Comparison of ENCODE assay signal across 15 mouse cellular contexts in genomic region chr6:53766243-53766915, GRCm38 (mm10). TPM values are rescaled to one million over a fixed set of nuclear protein-coding genes. Genes with fewer than 3 reads are reported as not detected.
DNase-seq lines count a peak whose midpoint lies in the region; ATAC-seq lines count a peak whose summit lies in the region.
"Had no signal": no experiment of that assay in that cellular context is flagged by ENCODE, and none has a peak within 500 bp of the region (broad histone marks: within the 10 kb centered on the region; RNA-seq: fewer than 3 reads in every experiment).

No protein-coding gene starts in this region.

- 24% methylated on average over 10 of the region's 10 CpGs for WGBS in heart, embryonic 10.5 days
- 46% methylated on average over 10 of the region's 10 CpGs for WGBS in limb, embryonic 12.5 days

- 0 out of 2 replicates have a peak overlapping the region, but pooled peaks have one; percentile 3 for H3K4me2 ChIP-seq in limb, embryonic 12.5 days
- H3K4me2 ChIP-seq: embryonic facial prominence, embryonic 15.5 days; liver, embryonic 12.5 days had no signal

- H3K27ac ChIP-seq in heart, embryonic 10.5 days: peak overlapping the region; percentile 22; the same call in 1 of the 2 replicates
- H3K27ac ChIP-seq in limb, embryonic 12.5 days: peak overlapping the region; percentile 85
- H3K27ac ChIP-seq: embryonic facial prominence, embryonic 15.5 days; liver, embryonic 12.5 days had no signal

- intact Hi-C loops in heart, postnatal 25 days (cut with DNase I): no loop called here

- H3K9me3 ChIP-seq in heart, embryonic 10.5 days: no peaks in the 10 kb centered on the region
- H3K9me3 ChIP-seq in limb, embryonic 12.5 days: no peaks in the 10 kb centered on the region
- H3K9me3 ChIP-seq: embryonic facial prominence, embryonic 15.5 days; liver, embryonic 12.5 days had no signal

- ATAC-seq in limb, embryonic 12.5 days (ENCODE audit: insufficient number of reproducible peaks, insufficient read depth, low FRiP score, low TSS enrichment, low read depth): 0 out of 2 replicates have a peak, but pooled peaks have one; percentile 30
- ATAC-seq: liver, embryonic 12.5 days had no signal

- no peak overlapping the region for H3K4me3 ChIP-seq in heart, embryonic 10.5 days
- H3K4me3 ChIP-seq in limb, embryonic 12.5 days (replicated peaks): no peak overlapping the region
- H3K4me3 ChIP-seq: embryonic facial prominence, embryonic 15.5 days; liver, embryonic 12.5 days had no signal

- H3K36me3 ChIP-seq in heart, embryonic 10.5 days: no peaks in the 10 kb centered on the region
- no peaks in the 10 kb centered on the region for H3K36me3 ChIP-seq in limb, embryonic 12.5 days
- H3K36me3 ChIP-seq: embryonic facial prominence, embryonic 15.5 days; liver, embryonic 12.5 days had no signal

- H3K27me3 ChIP-seq in heart, embryonic 10.5 days (ENCODE audit: insufficient read depth, poor library complexity, severe bottlenecking): no peaks in the 10 kb centered on the region
- no peaks in the 10 kb centered on the region for H3K27me3 ChIP-seq in limb, embryonic 12.5 days
- H3K27me3 ChIP-seq: embryonic facial prominence, embryonic 15.5 days; liver, embryonic 12.5 days had no signal

- DNase-seq in heart, embryonic 10.5 days (ENCODE audit: low spot score): no peak
- DNase-seq in heart, postnatal 25 days (ENCODE audit: low spot score): no peak
- peak; percentile 26 for DNase-seq in right cerebral cortex, adult 18-20 months
- DNase-seq in right cerebral cortex, postnatal 10 days (ENCODE audit: low spot score in 2 of 2): no peak
- DNase-seq in neural tube, embryonic 10.5 days (ENCODE audit: extremely low spot score, low spot score): no peak
- DNase-seq in gastrocnemius, adult 18-20 months (ENCODE audit: low spot score): no peak
- DNase-seq: adrenal gland, adult 2 months; cerebellum, adult 2 months; heart, adult 18-20 months; heart, postnatal 4 days; right cerebral cortex, postnatal 25 days; thymus, postnatal 14 days had no signal

- H3K9ac ChIP-seq in limb, embryonic 12.5 days (replicated peaks): no peak overlapping the region
- H3K9ac ChIP-seq: embryonic facial prominence, embryonic 15.5 days; liver, embryonic 12.5 days had no signal

- H3K4me1 ChIP-seq in heart, embryonic 10.5 days: peaks cover 15% of the 10 kb centered on the region
- H3K4me1 ChIP-seq in limb, embryonic 12.5 days (replicated peaks): peaks cover 30% of the 10 kb centered on the region
- H3K4me1 ChIP-seq: liver, embryonic 12.5 days had no signal

RNA-seq across cellular contexts. Expression of gene Tril, which starts 54.3 kb away (rescaled TPM):
- 7.5 and 15.3 TPM in 2 replicates for polyA plus RNA-seq in heart, embryonic 10.5 days (2016; fragmentation: Nextera tagmentation; extraction: Ambion mirVana)
- 1 to 10 TPM; 4.7 to 5.5 TPM for total RNA-seq in heart, postnatal 25 days (2021)
- 106 and 110 TPM in 2 replicates for polyA plus RNA-seq in limb, embryonic 12.5 days (2016; fragmentation: Nextera tagmentation; extraction: Ambion mirVana)
- 1 to 10 TPM; 1.7 to 2.0 TPM for total RNA-seq in gastrocnemius, adult 18-20 months (2021)
